Mouse (Mus musculus) forebrain, embryonic 10.5 days (tissue): ENCODE data around the gene Ip6k3. TPM values are rescaled to one million over a fixed set of nuclear protein-coding genes. Genes with fewer than 3 reads are reported as not detected.

ENCODE experiments used
- DNase-seq: peaks from one replicate; pipeline ENCODE4 v3.0.0-alpha.2; 2017; ENCODE audit warnings: low spot score; ENCODE audit errors: extremely low spot score
- H3K27ac ChIP-seq: fragments of 300-500 bp; sonication (generic); 2 replicates; pipeline ENCODE4 v1.5.1; 2016; ENCODE audit warnings: mild to moderate bottlenecking
- H3K27me3 ChIP-seq: fragments of 300-500 bp; sonication (generic); 2 replicates; pipeline ENCODE4 v1.6.1; 2016; ENCODE audit warnings: mild to moderate bottlenecking; ENCODE audit not compliant: poor library complexity, severe bottlenecking
- H3K36me3 ChIP-seq: fragments of 300-500 bp; sonication (generic); replicated peaks from 2 replicates; pipeline ENCODE4 v1.6.1; 2016; ENCODE audit warnings: mild to moderate bottlenecking, moderate library complexity
- H3K4me1 ChIP-seq: fragments of 300-500 bp; sonication (generic); 2 replicates; pipeline ENCODE4 v1.6.1; 2016
- H3K4me3 ChIP-seq: fragments of 300-500 bp; sonication (generic); 2 replicates; pipeline ENCODE4 v1.5.1; 2016; ENCODE audit warnings: mild to moderate bottlenecking, moderate library complexity
- H3K9me3 ChIP-seq: fragments of 300-500 bp; sonication (generic); 2 replicates; pipeline ENCODE4 v1.6.1; 2016; ENCODE audit warnings: mild to moderate bottlenecking, moderate library complexity
- WGBS: fragments of 180-500 bp; shearing (Covaris S2); methylation state at CpG from one replicate; pipeline ENCODE4 v1.1.7; 2016; 5-methylcytosine and 5-hydroxymethylcytosine counted together
- polyA plus RNA-seq: library from polyadenylated mRNA; unstranded; fragments of >200 nt; fragmentation: Nextera tagmentation; extraction: Ambion mirVana; gene quantifications from 2 replicates; pipeline ENCODE4 v1.2.1, GENCODE M21; 2016

Ip6k3 gene
- polyA plus RNA-seq, 1 experiment from 2014 or later: 0.06 TPM

GRCm38 (mm10) chr17:27196206-27196605 is 28.6 kb upstream of the Ip6k3 start:
- 79% methylated on average over 9 of the region's 9 CpGs for WGBS
- DNase-seq: no peak
- Histone ChIP-seq H3K4me3 (no peak overlapping the region), H3K36me3 (peaks cover 100% of the 10 kb centered on the region), H3K4me1 (peaks cover 33% of the 10 kb centered on the region), H3K27ac (no peak overlapping the region), H3K9me3 (no peaks in the 10 kb centered on the region), H3K27me3 (no peaks in the 10 kb centered on the region)

- Histone ChIP-seq H3K4me3 (no peak overlapping the region), H3K27me3 (no peaks in the 10 kb centered on the region), H3K4me1 (peaks cover 39% of the 10 kb centered on the region), H3K36me3 (peaks cover 99% of the 10 kb centered on the region), H3K9me3 (no peaks in the 10 kb centered on the region), H3K27ac (peak overlapping the region; percentile 40; the same call in 1 of the 2 replicates)
- no peak for DNase-seq
- 55% methylated on average over 20 of the region's 20 CpGs for WGBS
Measured at GRCm38 (mm10) chr17:27194258-27195185, 26.9 kb upstream of the Ip6k3 start.

- Histone ChIP-seq H3K4me1 (peaks cover 53% of the 10 kb centered on the region), H3K27ac (no peak overlapping the region), H3K27me3 (peaks cover 9% of the 10 kb centered on the region; the same call in 1 of the 2 replicates), H3K9me3 (no peaks in the 10 kb centered on the region), H3K4me3 (no peak overlapping the region), H3K36me3 (peaks cover 72% of the 10 kb centered on the region)
- 89% methylated on average over 5 of the region's 5 CpGs for WGBS
- no peak for DNase-seq
Measured at GRCm38 (mm10) chr17:27191804-27192203, 24.2 kb upstream of the Ip6k3 start.

GRCm38 (mm10) chr17:27191189-27191588 is 23.6 kb upstream of the Ip6k3 start:
- Histone ChIP-seq H3K4me1 (peaks cover 47% of the 10 kb centered on the region), H3K27me3 (peaks cover 9% of the 10 kb centered on the region; the same call in 1 of the 2 replicates), H3K4me3 (no peak overlapping the region), H3K9me3 (no peaks in the 10 kb centered on the region), H3K36me3 (peaks cover 66% of the 10 kb centered on the region), H3K27ac (no peak overlapping the region)
- WGBS: 92% methylated on average over 6 of the region's 6 CpGs
- DNase-seq: no peak

- 31% methylated on average over 10 of the region's 10 CpGs for WGBS
- H3K27me3 ChIP-seq: peaks cover 9% of the 10 kb centered on the region; the same call in 1 of the 2 replicates
- peaks cover 51% of the 10 kb centered on the region for H3K36me3 ChIP-seq
- H3K4me3 ChIP-seq: no peak overlapping the region
- peaks cover 36% of the 10 kb centered on the region for H3K4me1 ChIP-seq
- no peak overlapping the region for H3K27ac ChIP-seq
- DNase-seq: peak; percentile 72
- no peaks in the 10 kb centered on the region for H3K9me3 ChIP-seq
Measured at GRCm38 (mm10) chr17:27189640-27190216, 22.1 kb upstream of the Ip6k3 start.

- peaks cover 9% of the 10 kb centered on the region; the same call in 1 of the 2 replicates for H3K27me3 ChIP-seq
- 79% methylated on average over 9 of the region's 9 CpGs for WGBS
- peaks cover 43% of the 10 kb centered on the region for H3K36me3 ChIP-seq
- no peak overlapping the region for H3K4me3 ChIP-seq
- H3K9me3 ChIP-seq: no peaks in the 10 kb centered on the region
- H3K4me1 ChIP-seq: peaks cover 28% of the 10 kb centered on the region
- DNase-seq: no peak
- no peak overlapping the region for H3K27ac ChIP-seq
Measured at GRCm38 (mm10) chr17:27188883-27189282, 21.3 kb upstream of the Ip6k3 start.

GRCm38 (mm10) chr17:27187059-27187458 is 19.5 kb upstream of the Ip6k3 start:
- DNase-seq: no peak
- peaks cover 24% of the 10 kb centered on the region for H3K36me3 ChIP-seq
- no peak overlapping the region for H3K4me3 ChIP-seq
- no peak overlapping the region for H3K27ac ChIP-seq
- H3K27me3 ChIP-seq: peaks cover 9% of the 10 kb centered on the region; the same call in 1 of the 2 replicates
- no peaks in the 10 kb centered on the region for H3K9me3 ChIP-seq
- peaks cover 24% of the 10 kb centered on the region for H3K4me1 ChIP-seq
- 55% methylated on average over 5 of the region's 5 CpGs for WGBS

GRCm38 (mm10) chr17:27186068-27186467 is 18.5 kb upstream of the Ip6k3 start:
- Histone ChIP-seq H3K4me3 (no peak overlapping the region), H3K27ac (no peak overlapping the region), H3K4me1 (peaks cover 28% of the 10 kb centered on the region), H3K36me3 (peaks cover 14% of the 10 kb centered on the region), H3K27me3 (peaks cover 9% of the 10 kb centered on the region; the same call in 1 of the 2 replicates), H3K9me3 (no peaks in the 10 kb centered on the region)
- no peak for DNase-seq
- WGBS: 87% methylated on average over 3 of the region's 3 CpGs

GRCm38 (mm10) chr17:27183667-27184292 is 16.2 kb upstream of the Ip6k3 start:
- WGBS: 86% methylated on average over 12 of the region's 12 CpGs
- H3K9me3 ChIP-seq: no peaks in the 10 kb centered on the region
- peaks cover 9% of the 10 kb centered on the region; the same call in 1 of the 2 replicates for H3K27me3 ChIP-seq
- H3K4me3 ChIP-seq: no peak overlapping the region
- no peaks in the 10 kb centered on the region for H3K36me3 ChIP-seq
- H3K27ac ChIP-seq: no peak overlapping the region
- H3K4me1 ChIP-seq: peaks cover 20% of the 10 kb centered on the region
- DNase-seq: no peak

GRCm38 (mm10) chr17:27182401-27182800 is 14.8 kb upstream of the Ip6k3 start:
- Histone ChIP-seq H3K9me3 (no peaks in the 10 kb centered on the region; the same call in 1 of the 2 replicates), H3K4me1 (peaks cover 10% of the 10 kb centered on the region), H3K27me3 (0 out of 2 replicates have a peak, but pooled peaks cover 6% of the 10 kb centered on the region), H3K4me3 (no peak overlapping the region), H3K36me3 (no peaks in the 10 kb centered on the region), H3K27ac (no peak overlapping the region)
- DNase-seq: no peak
- 73% methylated on average over 5 of the region's 5 CpGs for WGBS

- Histone ChIP-seq H3K4me3 (no peak overlapping the region), H3K9me3 (no peaks in the 10 kb centered on the region; the same call in 1 of the 2 replicates), H3K27ac (peak overlapping the region; percentile 54), H3K4me1 (peaks cover 10% of the 10 kb centered on the region), H3K36me3 (no peaks in the 10 kb centered on the region), H3K27me3 (no peaks in the 10 kb centered on the region)
- 33% methylated on average over 3 of the region's 3 CpGs for WGBS
- DNase-seq: no peak
Measured at GRCm38 (mm10) chr17:27181666-27182065, 14.1 kb upstream of the Ip6k3 start.

GRCm38 (mm10) chr17:27179681-27180280 is 12.2 kb upstream of the Ip6k3 start:
- H3K27ac ChIP-seq: no peak overlapping the region
- H3K4me1 ChIP-seq: peaks cover 28% of the 10 kb centered on the region
- DNase-seq: no peak
- no peaks in the 10 kb centered on the region for H3K27me3 ChIP-seq
- no peaks in the 10 kb centered on the region; the same call in 1 of the 2 replicates for H3K9me3 ChIP-seq
- H3K4me3 ChIP-seq: no peak overlapping the region
- H3K36me3 ChIP-seq: no peaks in the 10 kb centered on the region
- WGBS: 76% methylated on average over 12 of the region's 12 CpGs
